Mouse (Mus musculus) kidney, adult 11 months (tissue): ENCODE data around the gene Rabgef1.

Source experiments
- DNase-seq: peaks from one replicate; pipeline ENCODE4 v3.0.0; 2022

Rabgef1 gene

GRCm38 (mm10) chr5:130173012-130173411, 1.4 kb downstream of the Rabgef1 start:
- DNase-seq: no peak

- DNase-seq: no peak
Measured at GRCm38 (mm10) chr5:130177871-130178270, 6.3 kb downstream of the Rabgef1 start.

GRCm38 (mm10) chr5:130180362-130180761, 8.8 kb downstream of the Rabgef1 start:
- no peak for DNase-seq

- DNase-seq: no peak
Measured at GRCm38 (mm10) chr5:130181740-130182540, 10.3 kb downstream of the Rabgef1 start.

- DNase-seq: no peak
Measured at GRCm38 (mm10) chr5:130182541-130182821, 10.9 kb downstream of the Rabgef1 start.

- no peak for DNase-seq
Measured at GRCm38 (mm10) chr5:130184193-130184856, 12.7 kb downstream of the Rabgef1 start.

GRCm38 (mm10) chr5:130185312-130185711, 13.7 kb downstream of the Rabgef1 start:
- no peak for DNase-seq

- no peak for DNase-seq
Measured at GRCm38 (mm10) chr5:130187383-130187782, 15.8 kb downstream of the Rabgef1 start.

- DNase-seq: peak; percentile 40
Measured at GRCm38 (mm10) chr5:130190909-130191308, 19.3 kb downstream of the Rabgef1 start.

GRCm38 (mm10) chr5:130191865-130192264, 20.3 kb downstream of the Rabgef1 start:
- DNase-seq: no peak

GRCm38 (mm10) chr5:130192356-130192944, 20.9 kb downstream of the Rabgef1 start:
- DNase-seq: peak; percentile 44

GRCm38 (mm10) chr5:130193760-130194159, 22.2 kb downstream of the Rabgef1 start:
- DNase-seq: no peak

- no peak for DNase-seq
Measured at GRCm38 (mm10) chr5:130196307-130196706, 24.7 kb downstream of the Rabgef1 start.

GRCm38 (mm10) chr5:130197454-130197853, 25.9 kb downstream of the Rabgef1 start:
- no peak for DNase-seq

- no peak for DNase-seq
Measured at GRCm38 (mm10) chr5:130197981-130198380, 26.4 kb downstream of the Rabgef1 start.

- DNase-seq: peak; percentile 73
Measured at GRCm38 (mm10) chr5:130200233-130201029, 28.8 kb downstream of the Rabgef1 start.

- no peak for DNase-seq
Measured at GRCm38 (mm10) chr5:130203948-130204347, 32.4 kb downstream of the Rabgef1 start.

- DNase-seq: no peak
Measured at GRCm38 (mm10) chr5:130204560-130204959, 33.0 kb downstream of the Rabgef1 start.

GRCm38 (mm10) chr5:130205441-130206023, 33.9 kb downstream of the Rabgef1 start:
- no peak for DNase-seq

- DNase-seq: no peak
Measured at GRCm38 (mm10) chr5:130207299-130207698, 35.7 kb downstream of the Rabgef1 start.

GRCm38 (mm10) chr5:130212956-130213355, 41.4 kb downstream of the Rabgef1 start:
- no peak for DNase-seq

- DNase-seq: no peak
Measured at GRCm38 (mm10) chr5:130216781-130217180, 45.2 kb downstream of the Rabgef1 start, which contains the start of gene Tmem248. Gene Tmem248 (plus strand): TSS chr5:130217081.

- DNase-seq: no peak
Measured at GRCm38 (mm10) chr5:130217406-130217805, 45.8 kb downstream of the Rabgef1 start.
